Mouse (Mus musculus) layer of hippocampus, adult 2 months (tissue): Measurements from ENCODE around the gene Rimkla. TPM values are rescaled to one million over a fixed set of nuclear protein-coding genes. Genes with fewer than 3 reads are reported as not detected.
A peak's percentile ranks its signal among the peaks of the same experiment; 100 is the strongest.

ENCODE experiments used
- DNase-seq, 2 experiments: peaks; one replicate each; pipeline ENCODE4 v3.0.0; 2022; ENCODE audit warnings: low spot score in 2 of 2
- H3K27ac ChIP-seq: fragments of 200-600 bp; 2 replicates; pipeline ENCODE4 v1.8.1; 2022
- H3K4me3 ChIP-seq: fragments of 200-600 bp; 2 replicates; pipeline ENCODE4 v1.8.1; 2022; ENCODE audit warnings: mild to moderate bottlenecking
- CTCF ChIP-seq: fragments of 200-600 bp; conservative IDR thresholded peaks from 2 replicates; pipeline ENCODE4 v1.8.1; 2022; ENCODE audit warnings: antibody characterized with exemption, mild to moderate bottlenecking, moderate library complexity
- total RNA-seq, 2 experiments: library from RNA; stranded (reverse); gene quantifications; 2 replicates each; pipeline ENCODE4 v1.2.3; 2021

The Rimkla gene
- total RNA-seq, 2 experiments from 2014 or later = 13.3 to 14.1 TPM

- no peak overlapping the region for H3K4me3 ChIP-seq
- peak; percentile 15 to 34 for DNase-seq
- no peak for TF ChIP-seq CTCF
- H3K27ac ChIP-seq = no peak overlapping the region
Observed at GRCm38 (mm10) chr4:119462858-119463755, 29.3 kb downstream of the Rimkla start.

- Histone ChIP-seq H3K27ac (no peak overlapping the region), H3K4me3 (no peak overlapping the region)
- no peak for TF ChIP-seq CTCF
Observed at GRCm38 (mm10) chr4:119462457-119462856, 30.0 kb downstream of the Rimkla start.

GRCm38 (mm10) chr4:119460728-119461141 is 31.7 kb downstream of the Rimkla start:
- H3K4me3 ChIP-seq = peak overlapping the region; percentile 40

More at GRCm38 (mm10) chr4:119462457-119462856, 30.0 kb downstream of the Rimkla start:
- DNase-seq = no peak

GRCm38 (mm10) chr4:119460296-119460695 is 32.1 kb downstream of the Rimkla start:
- H3K4me3 ChIP-seq = peak overlapping the region; percentile 19; the same call in 1 of the 2 replicates
- peak in 1 of 2 experiments; percentile 33 for DNase-seq
- H3K27ac ChIP-seq = peak overlapping the region; percentile 81
- peak; percentile 75 for TF ChIP-seq CTCF

More at GRCm38 (mm10) chr4:119460728-119461141, 31.7 kb downstream of the Rimkla start:
- peak overlapping the region; percentile 81 for H3K27ac ChIP-seq
- no peak for TF ChIP-seq CTCF
- DNase-seq = peak; percentile 86 to 95

- TF ChIP-seq CTCF = no peak
- H3K27ac ChIP-seq = no peak overlapping the region
- H3K4me3 ChIP-seq = no peak overlapping the region
- no peak for DNase-seq
Observed at GRCm38 (mm10) chr4:119453533-119453932, 38.9 kb downstream of the Rimkla start.

- Histone ChIP-seq H3K4me3 (no peak overlapping the region), H3K27ac (no peak overlapping the region)
- TF ChIP-seq CTCF = no peak
- DNase-seq = no peak
Observed at GRCm38 (mm10) chr4:119453128-119453527, 39.3 kb downstream of the Rimkla start.

- no peak for DNase-seq
- Histone ChIP-seq H3K27ac (no peak overlapping the region), H3K4me3 (no peak overlapping the region)
- TF ChIP-seq CTCF = no peak
Observed at GRCm38 (mm10) chr4:119450436-119450835, 42.0 kb downstream of the Rimkla start.

GRCm38 (mm10) chr4:119447786-119448185 is 44.6 kb downstream of the Rimkla start:
- Histone ChIP-seq H3K27ac (no peak overlapping the region), H3K4me3 (no peak overlapping the region)
- no peak for DNase-seq
- TF ChIP-seq CTCF = no peak

- TF ChIP-seq CTCF = no peak
- no peak overlapping the region for H3K4me3 ChIP-seq
- H3K27ac ChIP-seq = no peak overlapping the region
- no peak for DNase-seq
Observed at GRCm38 (mm10) chr4:119447261-119447660, 45.2 kb downstream of the Rimkla start.

GRCm38 (mm10) chr4:119442539-119442938 is 49.9 kb downstream of the Rimkla start:
- no peak for TF ChIP-seq CTCF
- DNase-seq = no peak
- H3K4me3 ChIP-seq = no peak overlapping the region
- no peak overlapping the region for H3K27ac ChIP-seq

GRCm38 (mm10) chr4:119441836-119442235 is 50.6 kb downstream of the Rimkla start:
- no peak for TF ChIP-seq CTCF
- no peak for DNase-seq
- no peak overlapping the region for H3K27ac ChIP-seq

GRCm38 (mm10) chr4:119437936-119438335 is 54.5 kb downstream of the Rimkla start:
- Histone ChIP-seq H3K4me3 (no peak overlapping the region), H3K27ac (no peak overlapping the region)
- TF ChIP-seq CTCF = no peak
- DNase-seq = no peak

More at GRCm38 (mm10) chr4:119441836-119442235, 50.6 kb downstream of the Rimkla start:
- H3K4me3 ChIP-seq = no peak overlapping the region

GRCm38 (mm10) chr4:119430678-119431077 is 61.8 kb downstream of the Rimkla start:
- no peak overlapping the region for H3K27ac ChIP-seq
- TF ChIP-seq CTCF = peak; percentile 74
- H3K4me3 ChIP-seq = no peak overlapping the region
- DNase-seq = peak in 1 of 2 experiments; percentile 29

GRCm38 (mm10) chr4:119427680-119428079 is 64.7 kb downstream of the Rimkla start:
- H3K27ac ChIP-seq = no peak overlapping the region
- TF ChIP-seq CTCF = no peak
- no peak for DNase-seq
- H3K4me3 ChIP-seq = no peak overlapping the region
